Mouse (Mus musculus) CH12.LX (cell line): ENCODE measurements at regions not wholly inside any gene's neighbourhood (a gene's known extent, or its start where the extent isn't known, plus 50 kb on each side); places are given as distances from the start of the nearest gene placed in this dataset.

Source experiments
- BHLHE40 ChIP-seq: IDR thresholded peaks from 2 replicates; pipeline ENCODE4 v1.6.1; 2011; ENCODE audit warnings: mild to moderate bottlenecking, low read depth, low read length, improper control_type of control experiment
- CTCF ChIP-seq, 2 experiments: IDR thresholded peaks in 1 of 2; conservative IDR thresholded peaks in 1 of 2; 2 replicates each; pipeline ENCODE4 v1.5.1; 2011 to 2012; ENCODE audit warnings: low read depth in 2 of 2, low read length in 2 of 2, improper control_type of control experiment in 1 of 2, inconsistent platforms in 1 of 2, mild to moderate bottlenecking in 1 of 2, moderate library complexity in 1 of 2
- GABPA ChIP-seq: IDR thresholded peaks from 2 replicates; pipeline ENCODE4 v1.6.1; 2012; ENCODE audit warnings: low read depth, low read length, improper control_type of control experiment, inconsistent platforms; ENCODE audit not compliant: insufficient replicate concordance
- HCFC1 ChIP-seq: IDR thresholded peaks from 2 replicates; pipeline ENCODE4 v1.6.1; 2012; ENCODE audit warnings: low read depth, mild to moderate bottlenecking, inconsistent platforms, low read length, improper control_type of control experiment
- MAFK ChIP-seq: IDR thresholded peaks from 2 replicates; pipeline ENCODE4 v1.6.1; 2011; ENCODE audit warnings: low read length, improper control_type of control experiment; ENCODE audit not compliant: insufficient replicate concordance
- MAX ChIP-seq: IDR thresholded peaks from 2 replicates; pipeline ENCODE4 v1.6.1; 2011; ENCODE audit warnings: low read length, improper control_type of control experiment
- MAZ ChIP-seq: IDR thresholded peaks from 2 replicates; pipeline ENCODE4 v1.6.1; 2012; ENCODE audit warnings: low read depth, mild to moderate bottlenecking, inconsistent platforms, low read length, improper control_type of control experiment, moderate library complexity
- POLR2A ChIP-seq: IDR thresholded peaks from 2 replicates; pipeline ENCODE4 v1.6.1; 2011; ENCODE audit warnings: low read depth, mild to moderate bottlenecking, improper control_type of control experiment, low read length
- RAD21 ChIP-seq: IDR thresholded peaks from 2 replicates; pipeline ENCODE4 v1.6.1; 2011; ENCODE audit warnings: low read depth, mild to moderate bottlenecking, low read length, improper control_type of control experiment, moderate library complexity
- SMC3 ChIP-seq: IDR thresholded peaks from 2 replicates; pipeline ENCODE4 v1.6.1; 2011; ENCODE audit warnings: low read depth, low read length, improper control_type of control experiment
- TCF12 ChIP-seq: IDR thresholded peaks from 2 replicates; pipeline ENCODE4 v1.6.1; 2014; ENCODE audit warnings: low read depth, mild to moderate bottlenecking, inconsistent platforms, low read length, improper control_type of control experiment
- ZC3H11A ChIP-seq: IDR thresholded peaks from 2 replicates; pipeline ENCODE4 v1.6.1; 2012; ENCODE audit warnings: low read depth, mild to moderate bottlenecking, inconsistent platforms, low read length, improper control_type of control experiment
- ZNF384 ChIP-seq: IDR thresholded peaks from 2 replicates; pipeline ENCODE4 v1.6.1; 2012; ENCODE audit warnings: low read depth, low read length, improper control_type of control experiment, inconsistent platforms

DNA sequence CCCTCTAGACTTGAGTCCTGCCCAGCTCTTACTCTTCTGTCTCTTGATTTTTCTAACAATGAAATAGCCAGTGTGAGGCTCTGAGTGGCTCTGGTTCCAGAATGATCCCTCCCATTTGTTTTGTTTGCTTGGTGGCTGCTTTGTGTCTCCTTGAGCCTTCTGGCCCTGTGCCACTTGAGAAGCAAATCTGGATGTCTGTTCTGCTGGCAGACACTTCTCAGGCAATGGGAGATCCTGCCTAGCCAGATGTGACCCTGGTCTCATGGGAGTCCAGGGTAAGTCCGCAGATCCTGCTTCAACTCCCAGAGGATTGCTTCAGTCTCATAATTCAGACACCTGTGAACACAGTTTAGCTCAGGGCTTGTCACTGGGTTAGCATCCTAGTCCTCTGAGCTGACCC, 181.8 kb upstream of the Podxl start:
- no peak for TF ChIP-seq HCFC1
- TF ChIP-seq RAD21, result no peak
- TF ChIP-seq ZC3H11A, result no peak
- TF ChIP-seq ZNF384, result no peak
- no peak for TF ChIP-seq SMC3
- TF ChIP-seq POLR2A, result no peak
- TF ChIP-seq CTCF (conservative IDR thresholded peaks at IDR 0.05 in 1 of 2, IDR thresholded peaks at IDR 0.05 in 1 of 2; ENCODE audit: low read depth in 2 of 2, low read length in 2 of 2), result no peak
- no peak for TF ChIP-seq BHLHE40
- TF ChIP-seq MAX, result no peak
- TF ChIP-seq TCF12, result no peak; the same call in 1 of the 2 replicates
- no peak for TF ChIP-seq MAFK
- no peak for TF ChIP-seq MAZ
- no peak for TF ChIP-seq GABPA
